In the genomic region with DNA sequence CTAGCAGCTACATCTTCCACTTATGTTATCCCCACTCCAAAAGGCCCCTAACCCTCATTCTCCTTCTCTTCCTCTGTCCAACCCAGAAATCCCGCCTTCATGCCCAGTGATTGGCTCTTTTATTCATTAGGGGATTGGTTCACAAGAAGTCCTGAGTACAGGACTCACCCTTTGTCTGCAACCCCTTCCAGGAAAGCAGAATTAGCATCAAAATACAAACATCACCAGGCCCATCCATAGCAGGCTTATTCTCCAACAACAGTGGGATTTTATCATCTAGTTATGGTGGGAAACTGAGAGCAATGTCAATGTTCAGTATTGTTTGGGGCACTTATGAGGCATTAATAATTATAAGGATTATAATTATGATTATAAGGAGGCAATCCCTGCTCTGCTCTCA, we compare ENCODE assay signal across 27 mouse cellular contexts.
"Had no signal": no experiment of that assay in that cellular context is flagged by ENCODE, and none has a peak within 500 bp of the region (broad histone marks: within the 10 kb centered on the region; RNA-seq: fewer than 3 reads in every experiment).

No protein-coding gene starts in this region.

- H3K36me3 ChIP-seq: embryonic facial prominence, embryonic 10.5 days; embryonic facial prominence, embryonic 12.5 days; embryonic facial prominence, embryonic 13.5 days; embryonic facial prominence, embryonic 15.5 days; forebrain, embryonic 10.5 days; forebrain, embryonic 15.5 days; heart, embryonic 10.5 days had no signal

- H3K9me3 ChIP-seq: embryonic facial prominence, embryonic 10.5 days; embryonic facial prominence, embryonic 12.5 days; embryonic facial prominence, embryonic 13.5 days; embryonic facial prominence, embryonic 15.5 days; forebrain, embryonic 10.5 days; forebrain, embryonic 13.5 days; forebrain, embryonic 15.5 days; heart, embryonic 10.5 days had no signal

- H3K4me2 ChIP-seq: embryonic facial prominence, embryonic 12.5 days; embryonic facial prominence, embryonic 13.5 days; embryonic facial prominence, embryonic 15.5 days; forebrain, embryonic 13.5 days; forebrain, embryonic 15.5 days had no signal

- H3K27me3 ChIP-seq: embryonic facial prominence, embryonic 12.5 days; embryonic facial prominence, embryonic 13.5 days; embryonic facial prominence, embryonic 15.5 days; forebrain, embryonic 13.5 days; forebrain, embryonic 15.5 days had no signal

- H3K27ac ChIP-seq: embryonic facial prominence, embryonic 10.5 days; embryonic facial prominence, embryonic 12.5 days; embryonic facial prominence, embryonic 13.5 days; embryonic facial prominence, embryonic 15.5 days; forebrain, embryonic 10.5 days; forebrain, embryonic 13.5 days; forebrain, embryonic 15.5 days; gastrocnemius, adult 2 months; heart, adult 2 months; heart, embryonic 10.5 days had no signal

- H3K4me3 ChIP-seq: embryonic facial prominence, embryonic 10.5 days; embryonic facial prominence, embryonic 12.5 days; embryonic facial prominence, embryonic 13.5 days; embryonic facial prominence, embryonic 15.5 days; erythroblast, embryonic 14.5 days; forebrain, embryonic 10.5 days; forebrain, embryonic 13.5 days; forebrain, embryonic 15.5 days; gastrocnemius, adult 2 months; heart, adult 2 months; heart, embryonic 10.5 days had no signal

- DNase-seq: cerebellum, adult 9-10 months; cerebellum, adult 9-11 months; cerebellum, postnatal 10 days; cerebellum, postnatal 14 days; cerebellum, postnatal 25 days; cerebellum, postnatal 36 days; embryo, embryonic 11 days; forebrain, postnatal 0 days; gastrocnemius, adult 2 months; gastrocnemius, postnatal 10 days; gastrocnemius, postnatal 14 days; gastrocnemius, postnatal 25 days; gastrocnemius, postnatal 36 days; heart, adult 11 months; heart, adult 18-20 months; heart, adult 2 months had no signal

- H3K4me1 ChIP-seq: embryonic facial prominence, embryonic 12.5 days; embryonic facial prominence, embryonic 13.5 days; embryonic facial prominence, embryonic 15.5 days; heart, embryonic 10.5 days had no signal

- H3K9ac ChIP-seq: embryonic facial prominence, embryonic 12.5 days; embryonic facial prominence, embryonic 13.5 days; embryonic facial prominence, embryonic 15.5 days; forebrain, embryonic 13.5 days; forebrain, embryonic 15.5 days; forebrain, postnatal 0 days had no signal

- ATAC-seq: forebrain, embryonic 13.5 days; forebrain, embryonic 14.5 days; forebrain, embryonic 15.5 days; forebrain, embryonic 16.5 days; forebrain, postnatal 0 days had no signal
